Mouse (Mus musculus) liver, postnatal 0 days (tissue): Measurements from ENCODE around the gene Ovol2.

Source experiments
- CTCF ChIP-seq: sonication (generic); IDR thresholded peaks from 2 replicates; pipeline ENCODE4 v1.5.1; 2016; ENCODE audit warnings: antibody characterized with exemption, low read depth
- EP300 ChIP-seq: IDR thresholded peaks from 2 replicates; pipeline ENCODE4 v1.6.1; 2016; ENCODE audit warnings: antibody characterized with exemption, low read depth, mild to moderate bottlenecking

GRCm38 (mm10) chr2:144324218-144324617 is 7.7 kb downstream of the Ovol2 start:
- TF ChIP-seq CTCF, result no peak
- TF ChIP-seq EP300, result no peak
